Mouse (Mus musculus): ENCODE data around the gene Grin1.
"Not testable (repeated sequence)": the region's sequence is repeated elsewhere in the genome, so short reads cannot be mapped to it uniquely, and the experiment has no call there.

Gene Grin1

GRCm38 (mm10) chr2:25256443-25257109 lies 62.4 kb downstream of the Grin1 start:
- DNase-seq (ENCODE audit: low spot score in 2 of 2) = not testable (repeated sequence)

DNA sequence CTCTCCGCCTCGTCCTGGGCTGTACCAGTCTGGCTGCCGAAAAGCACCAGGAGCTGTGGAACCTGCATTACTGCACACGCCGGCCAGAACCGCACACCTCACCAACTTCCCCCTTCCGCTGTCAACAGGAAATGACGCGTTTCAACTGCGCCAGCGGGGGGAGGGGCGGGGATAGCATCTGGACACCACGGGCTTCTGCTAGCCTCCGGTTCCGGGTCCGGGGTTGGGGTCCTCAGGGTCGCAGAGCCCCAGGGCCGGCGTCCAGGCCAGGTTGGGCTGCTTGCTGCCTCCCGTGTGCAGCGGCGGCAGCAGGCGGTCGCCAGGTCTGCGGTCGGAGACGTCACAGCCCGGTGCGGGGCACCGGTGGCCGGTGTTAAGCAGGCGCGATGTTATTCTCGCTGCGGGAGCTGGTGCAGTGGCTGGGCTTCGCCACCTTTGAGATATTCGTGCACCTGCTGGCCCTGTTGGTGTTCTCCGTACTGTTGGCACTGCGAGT lies 63.7 kb downstream of the Grin1 start, which contains the start of gene Tmem203:
TSS of gene Tmem203 (plus strand) at position 156 of the 496 bp plus-strand sequence.
- peak; percentile 77 to 86 for DNase-seq (ENCODE audit: low spot score in 2 of 2)

DNA sequence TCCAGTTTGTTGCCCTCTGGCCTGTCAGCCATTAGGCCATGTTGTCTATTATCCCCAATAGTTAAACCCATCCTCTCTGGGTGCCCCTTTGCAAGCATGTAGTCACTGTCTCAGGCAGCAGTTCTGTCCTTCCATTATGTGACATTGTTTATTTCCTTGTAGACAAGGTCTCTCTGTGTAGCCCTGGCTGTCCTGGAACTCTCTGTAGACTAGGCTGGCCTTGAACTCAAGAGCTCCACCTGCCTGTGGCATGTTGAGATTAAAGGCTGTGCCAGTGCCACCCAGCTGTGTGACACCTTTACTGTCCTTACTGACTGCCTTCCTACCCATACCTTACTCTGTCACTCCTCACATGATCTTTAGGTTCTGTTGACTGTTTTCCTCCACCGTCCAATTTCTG lies 66.7 kb downstream of the Grin1 start:
- no peak for DNase-seq (ENCODE audit: low spot score in 2 of 2)

DNA sequence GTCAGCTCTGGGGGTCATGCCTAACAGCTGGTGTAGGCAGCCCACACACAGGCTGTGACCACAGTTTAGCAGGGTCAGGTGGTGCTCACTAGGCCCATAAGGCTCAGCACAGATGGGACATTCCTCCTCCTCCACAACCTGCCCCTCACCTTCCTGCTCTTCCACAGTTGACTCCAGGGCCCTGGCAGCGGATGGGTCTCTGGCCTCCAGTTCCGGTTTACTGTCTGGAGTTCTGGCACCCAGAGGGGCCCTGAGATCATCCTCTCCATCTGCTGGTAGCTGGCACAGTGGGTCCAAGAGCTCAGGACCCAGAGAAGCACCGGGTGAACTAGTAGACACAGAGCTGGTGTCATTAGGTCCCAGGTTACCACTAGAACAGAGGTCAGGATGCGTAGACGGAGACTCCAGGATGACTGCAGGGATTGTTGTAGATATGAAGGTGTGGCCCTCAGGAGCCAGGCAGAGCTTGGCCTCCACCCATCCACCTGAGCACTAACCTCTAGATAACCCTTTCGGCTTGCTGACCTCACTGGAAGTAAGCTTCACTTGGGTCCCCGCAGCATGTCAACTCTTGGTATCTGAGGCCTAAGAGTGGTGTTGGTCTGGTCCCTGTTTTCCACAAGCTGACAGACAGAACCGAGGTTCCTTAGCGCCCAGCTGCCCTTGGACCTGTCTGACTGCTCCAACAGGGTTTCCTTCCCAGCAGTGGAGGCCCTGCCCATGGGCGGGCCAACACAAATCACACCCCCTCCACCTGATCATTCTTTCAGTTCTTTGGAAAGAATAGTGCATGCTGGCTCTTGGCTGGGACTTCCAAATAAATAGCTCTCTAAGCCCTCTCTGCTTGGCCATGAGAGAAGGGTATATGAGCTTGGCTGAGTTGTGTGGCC lies 72.6 kb downstream of the Grin1 start, which contains the start of gene AL732309.1:
TSS of gene AL732309.1 (minus strand) at position 681 of the 890 bp plus-strand sequence.
- DNase-seq (ENCODE audit: low spot score in 2 of 2) = peak in 1 of 2 experiments; percentile 52

- DNase-seq (ENCODE audit: low spot score in 2 of 2) = no peak
Observed at GRCm38 (mm10) chr2:25244144-25244543, 74.8 kb downstream of the Grin1 start.

DNA sequence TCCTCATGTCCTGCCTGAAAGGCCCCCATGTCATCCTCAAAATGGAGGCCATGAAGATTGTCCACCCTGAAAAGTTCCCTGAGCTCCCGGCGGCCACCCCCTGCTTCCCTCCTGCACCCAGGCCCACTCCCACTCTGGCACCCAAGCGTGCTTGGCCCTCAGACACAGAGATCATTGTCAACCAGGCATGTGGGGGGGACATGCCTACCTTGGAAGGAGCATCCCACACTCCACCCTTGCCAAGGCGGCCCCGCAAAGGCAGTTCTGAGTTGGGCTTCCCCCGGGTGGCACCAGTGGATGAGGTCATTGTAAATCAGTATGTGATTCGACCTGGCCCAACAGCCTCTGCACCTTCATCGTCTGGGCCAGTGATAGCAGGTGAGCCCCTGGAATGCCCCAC lies 75.6 kb downstream of the Grin1 start:
- no peak for DNase-seq (ENCODE audit: low spot score in 2 of 2)

- no peak for DNase-seq (ENCODE audit: low spot score in 2 of 2)
Observed at GRCm38 (mm10) chr2:25242101-25242506, 76.9 kb downstream of the Grin1 start, which contains the start of the genes Rnf208 and Cysrt1. Gene Rnf208, plus strand, starts transcription at chr2:25242255. Gene Cysrt1, minus strand, starts transcription at chr2:25242452.

DNA sequence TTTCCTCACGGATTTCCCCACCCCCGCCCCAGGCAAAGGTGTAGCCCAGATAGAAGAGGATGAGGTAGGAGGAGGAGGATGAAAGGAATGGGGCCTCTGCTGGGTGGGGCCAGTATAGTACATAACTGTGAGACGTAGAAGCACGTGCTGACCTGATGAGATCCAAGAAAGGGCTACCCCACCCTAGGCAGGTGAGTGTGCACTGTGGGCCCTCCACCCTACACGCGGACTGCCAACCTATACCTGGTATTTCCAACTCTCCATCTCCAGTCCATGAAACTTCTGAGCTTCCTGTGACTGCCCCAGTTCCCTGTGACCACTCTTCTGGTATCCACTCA lies 77.6 kb downstream of the Grin1 start:
- no peak for DNase-seq (ENCODE audit: low spot score in 2 of 2)

Data from urinary bladder, adult 18-20 months (tissue).